Mouse (Mus musculus): ENCODE results near the gene Xxylt1. TPM values are rescaled to one million over a fixed set of nuclear protein-coding genes. Genes with fewer than 3 reads are reported as not detected.

The Xxylt1 gene
- polyA plus RNA-seq, 1 experiment from 2014 or later = 14.3 TPM

DNA sequence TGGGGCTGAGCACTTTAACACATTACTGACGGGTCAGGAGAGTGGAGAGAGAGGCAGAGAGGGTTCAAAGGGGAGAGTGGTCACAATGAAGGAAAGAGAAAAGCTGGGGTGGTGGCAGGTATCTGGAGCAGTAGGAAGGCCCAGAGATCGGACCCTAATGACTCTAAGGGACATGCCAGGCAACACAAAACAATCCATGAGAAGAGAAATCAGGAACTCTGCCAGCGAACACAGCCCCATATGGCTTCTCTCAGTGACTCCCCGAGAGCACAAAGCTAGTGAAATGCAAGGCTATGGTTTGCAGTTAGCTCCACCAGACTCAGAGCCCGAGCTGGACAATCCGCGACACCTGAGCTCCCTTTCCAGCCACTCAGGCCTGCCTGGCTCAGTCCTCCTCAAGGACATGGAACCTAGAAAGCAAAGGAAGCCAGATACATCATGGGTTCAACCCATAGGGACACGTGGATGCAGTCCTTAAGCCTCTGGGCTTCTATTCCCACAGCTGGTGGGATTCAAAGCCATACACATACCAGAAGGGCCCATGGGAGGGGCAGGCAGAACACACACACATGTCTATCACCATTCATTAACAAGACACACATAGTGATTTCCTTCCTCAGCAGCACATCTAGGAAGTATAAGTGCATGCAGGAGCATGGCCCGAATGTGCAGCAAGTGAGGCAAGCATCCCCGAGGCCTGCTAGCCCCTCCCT, 33.9 kb downstream of the Xxylt1 start:
- no peak overlapping the region for H3K4me2 ChIP-seq (replicated peaks; ENCODE audit: low read depth)
- 75% methylated on average over 10 of the region's 10 CpGs for WGBS

GRCm38 (mm10) chr16:31046217-31046659, 35.0 kb downstream of the Xxylt1 start:
- no peak for ATAC-seq
- no peaks in the 10 kb centered on the region for H3K4me1 ChIP-seq (replicated peaks; ENCODE audit: control insufficient read depth, insufficient read depth, low read length)
- TF ChIP-seq CTCF (IDR thresholded peaks at IDR 0.05; ENCODE audit: low read depth) = no peak
- H3K9me3 ChIP-seq (ENCODE audit: control insufficient read depth) = no peaks in the 10 kb centered on the region
- H3K9ac ChIP-seq (ENCODE audit: low read depth, low read length) = no peak overlapping the region
- no peak overlapping the region for H3K4me3 ChIP-seq (ENCODE audit: low read depth, low read length)
- peaks cover 4% of the 10 kb centered on the region; the same call in 1 of the 2 replicates for H3K36me3 ChIP-seq (ENCODE audit: control insufficient read depth, insufficient read depth)
- WGBS = 60% methylated on average over 14 of the region's 14 CpGs
- H3K4me2 ChIP-seq (replicated peaks; ENCODE audit: low read depth) = no peak overlapping the region
- no peak overlapping the region for H3K27ac ChIP-seq (ENCODE audit: low read depth, low read length)
- no peaks in the 10 kb centered on the region for H3K27me3 ChIP-seq (replicated peaks; ENCODE audit: control insufficient read depth, insufficient read depth, low read length)

More for the DNA sequence above, 33.9 kb downstream of the Xxylt1 start:
- H3K4me3 ChIP-seq (ENCODE audit: low read depth, low read length) = no peak overlapping the region
- no peak overlapping the region for H3K27ac ChIP-seq (ENCODE audit: low read depth, low read length)
- no peak for TF ChIP-seq CTCF (IDR thresholded peaks at IDR 0.05; ENCODE audit: low read depth)
- peaks cover 4% of the 10 kb centered on the region; the same call in 1 of the 2 replicates for H3K36me3 ChIP-seq (ENCODE audit: control insufficient read depth, insufficient read depth)
- no peaks in the 10 kb centered on the region for H3K4me1 ChIP-seq (replicated peaks; ENCODE audit: control insufficient read depth, insufficient read depth, low read length)
- H3K9ac ChIP-seq (ENCODE audit: low read depth, low read length) = no peak overlapping the region
- H3K27me3 ChIP-seq (replicated peaks; ENCODE audit: control insufficient read depth, insufficient read depth, low read length) = no peaks in the 10 kb centered on the region
- ATAC-seq = no peak
- H3K9me3 ChIP-seq (ENCODE audit: control insufficient read depth) = no peaks in the 10 kb centered on the region

GRCm38 (mm10) chr16:31045211-31045610, 36.0 kb downstream of the Xxylt1 start:
- Histone ChIP-seq H3K36me3 (ENCODE audit: control insufficient read depth, insufficient read depth) (peaks cover 4% of the 10 kb centered on the region; the same call in 1 of the 2 replicates), H3K4me3 (ENCODE audit: low read depth, low read length) (no peak overlapping the region), H3K4me2 (replicated peaks; ENCODE audit: low read depth) (no peak overlapping the region), H3K9ac (ENCODE audit: low read depth, low read length) (no peak overlapping the region), H3K9me3 (ENCODE audit: control insufficient read depth) (no peaks in the 10 kb centered on the region), H3K27me3 (replicated peaks; ENCODE audit: control insufficient read depth, insufficient read depth, low read length) (no peaks in the 10 kb centered on the region), H3K4me1 (replicated peaks; ENCODE audit: control insufficient read depth, insufficient read depth, low read length) (no peaks in the 10 kb centered on the region), H3K27ac (ENCODE audit: low read depth, low read length) (no peak overlapping the region)
- 74% methylated on average over 5 of the region's 5 CpGs for WGBS
- ATAC-seq = no peak
- TF ChIP-seq CTCF (IDR thresholded peaks at IDR 0.05; ENCODE audit: low read depth) = no peak

GRCm38 (mm10) chr16:31043136-31043535, 38.1 kb downstream of the Xxylt1 start:
- H3K4me3 ChIP-seq (ENCODE audit: low read depth, low read length) = no peak overlapping the region
- 86% methylated on average over 5 of the region's 5 CpGs for WGBS
- no peak for ATAC-seq

DNA sequence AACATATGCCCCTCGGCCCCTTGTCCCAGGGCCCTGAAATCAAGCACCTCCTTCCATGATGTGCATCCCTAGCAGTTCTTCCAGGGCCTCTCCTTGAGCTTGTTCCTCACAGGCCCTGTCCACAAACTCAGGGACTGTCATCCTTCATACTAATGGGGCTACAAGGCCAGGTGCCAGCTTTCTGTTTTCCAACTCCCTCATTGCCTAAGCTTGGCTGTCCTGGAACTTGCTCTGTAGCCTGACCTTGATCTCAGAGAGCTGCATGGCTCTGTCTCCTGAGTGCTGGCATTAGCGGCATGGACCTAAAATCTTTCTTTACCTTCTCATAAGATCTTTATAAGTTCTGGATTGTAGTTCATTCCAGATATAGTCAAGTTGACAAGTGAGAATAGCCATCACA, 39.7 kb downstream of the Xxylt1 start:
- H3K4me1 ChIP-seq (replicated peaks; ENCODE audit: control insufficient read depth, insufficient read depth, low read length) = no peaks in the 10 kb centered on the region
- no peak overlapping the region for H3K27ac ChIP-seq (ENCODE audit: low read depth, low read length)
- 94% methylated on average over 2 of the region's 2 CpGs for WGBS
- TF ChIP-seq CTCF (IDR thresholded peaks at IDR 0.05; ENCODE audit: low read depth) = no peak
- H3K4me2 ChIP-seq (replicated peaks; ENCODE audit: low read depth) = no peak overlapping the region
- H3K27me3 ChIP-seq (replicated peaks; ENCODE audit: control insufficient read depth, insufficient read depth, low read length) = no peaks in the 10 kb centered on the region
- H3K36me3 ChIP-seq (ENCODE audit: control insufficient read depth, insufficient read depth) = no peaks in the 10 kb centered on the region
- no peak overlapping the region for H3K4me3 ChIP-seq (ENCODE audit: low read depth, low read length)
- no peaks in the 10 kb centered on the region for H3K9me3 ChIP-seq (ENCODE audit: control insufficient read depth)
- no peak overlapping the region for H3K9ac ChIP-seq (ENCODE audit: low read depth, low read length)
- no peak for ATAC-seq

More at GRCm38 (mm10) chr16:31043136-31043535, 38.1 kb downstream of the Xxylt1 start:
- no peak overlapping the region for H3K9ac ChIP-seq (ENCODE audit: low read depth, low read length)
- H3K27me3 ChIP-seq (replicated peaks; ENCODE audit: control insufficient read depth, insufficient read depth, low read length) = no peaks in the 10 kb centered on the region
- no peaks in the 10 kb centered on the region for H3K4me1 ChIP-seq (replicated peaks; ENCODE audit: control insufficient read depth, insufficient read depth, low read length)
- H3K36me3 ChIP-seq (ENCODE audit: control insufficient read depth, insufficient read depth) = 0 out of 2 replicates have a peak, but pooled peaks cover 4% of the 10 kb centered on the region
- no peak overlapping the region for H3K27ac ChIP-seq (ENCODE audit: low read depth, low read length)
- no peak overlapping the region for H3K4me2 ChIP-seq (replicated peaks; ENCODE audit: low read depth)
- H3K9me3 ChIP-seq (ENCODE audit: control insufficient read depth) = no peaks in the 10 kb centered on the region
- no peak for TF ChIP-seq CTCF (IDR thresholded peaks at IDR 0.05; ENCODE audit: low read depth)

GRCm38 (mm10) chr16:31039803-31040459, 41.3 kb downstream of the Xxylt1 start:
- Histone ChIP-seq H3K4me3 (ENCODE audit: low read depth, low read length) (no peak overlapping the region), H3K27ac (ENCODE audit: low read depth, low read length) (no peak overlapping the region), H3K9me3 (ENCODE audit: control insufficient read depth) (no peaks in the 10 kb centered on the region), H3K36me3 (ENCODE audit: control insufficient read depth, insufficient read depth) (no peaks in the 10 kb centered on the region), H3K4me2 (replicated peaks; ENCODE audit: low read depth) (no peak overlapping the region), H3K9ac (ENCODE audit: low read depth, low read length) (no peak overlapping the region), H3K27me3 (replicated peaks; ENCODE audit: control insufficient read depth, insufficient read depth, low read length) (no peaks in the 10 kb centered on the region), H3K4me1 (replicated peaks; ENCODE audit: control insufficient read depth, insufficient read depth, low read length) (no peaks in the 10 kb centered on the region)
- 73% methylated on average over 9 of the region's 9 CpGs for WGBS
- no peak for ATAC-seq
- no peak for TF ChIP-seq CTCF (IDR thresholded peaks at IDR 0.05; ENCODE audit: low read depth)

Data from intestine, postnatal 0 days (tissue).